Mouse (Mus musculus) testis, postnatal 10 days (tissue): ENCODE measurements around the gene Qrich1.

ENCODE experiments used
- DNase-seq: peaks from one replicate; pipeline ENCODE4 v3.0.0; 2021; ENCODE audit warnings: low spot score

The Qrich1 gene

DNA sequence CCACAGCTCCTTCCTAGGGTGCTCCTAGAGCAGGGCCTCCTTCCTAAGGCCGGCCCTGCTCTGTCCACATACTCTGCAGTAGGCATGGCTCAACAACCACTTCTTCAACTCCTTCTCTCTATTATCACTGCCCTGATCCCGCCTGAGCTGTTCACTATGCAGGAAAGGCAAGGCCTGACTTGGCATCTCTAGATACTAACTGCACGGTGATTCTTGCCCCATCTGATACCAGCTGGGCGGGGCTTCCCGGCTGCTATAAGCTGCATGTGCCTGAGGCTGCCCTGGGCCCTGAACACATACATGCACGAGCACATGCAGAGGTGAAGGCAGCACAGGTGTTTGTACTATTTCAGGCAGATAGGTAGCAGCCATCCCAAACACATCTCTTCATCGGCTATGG lies 47.5 kb downstream of the Qrich1 start:
- DNase-seq, result no peak

- no peak for DNase-seq
Measured at GRCm38 (mm10) chr9:108565881-108566814, 49.5 kb downstream of the Qrich1 start.

GRCm38 (mm10) chr9:108566815-108567776 lies 50.5 kb downstream of the Qrich1 start, which contains the start of gene Ndufaf3:
TSS of gene Ndufaf3 (minus strand) at chr9:108567434.
- DNase-seq, result peak; percentile 97

DNA sequence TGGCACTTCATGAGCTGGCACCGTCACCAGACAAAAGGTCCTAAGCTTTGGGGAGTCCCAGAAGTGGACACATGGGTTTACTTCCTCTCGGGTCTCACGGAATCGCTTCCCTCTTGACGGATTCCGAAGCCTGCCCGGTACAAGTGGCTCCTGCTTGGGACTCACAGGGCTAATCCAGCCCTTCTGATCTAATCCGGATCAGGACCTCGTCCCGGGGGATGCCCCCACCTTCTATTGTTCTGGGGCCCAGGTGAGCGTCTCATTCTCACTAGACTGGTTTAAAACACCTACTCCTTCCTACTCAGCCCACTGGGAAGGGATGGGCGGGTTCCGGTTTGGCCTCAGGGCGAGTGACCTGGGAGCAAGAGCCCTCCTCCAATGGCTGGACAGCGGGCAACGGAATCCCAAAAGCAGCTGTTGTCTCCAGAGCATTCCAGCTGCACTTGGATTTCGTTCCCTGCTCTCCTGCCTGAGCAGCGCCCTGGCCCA lies 51.4 kb downstream of the Qrich1 start:
- no peak for DNase-seq

DNA sequence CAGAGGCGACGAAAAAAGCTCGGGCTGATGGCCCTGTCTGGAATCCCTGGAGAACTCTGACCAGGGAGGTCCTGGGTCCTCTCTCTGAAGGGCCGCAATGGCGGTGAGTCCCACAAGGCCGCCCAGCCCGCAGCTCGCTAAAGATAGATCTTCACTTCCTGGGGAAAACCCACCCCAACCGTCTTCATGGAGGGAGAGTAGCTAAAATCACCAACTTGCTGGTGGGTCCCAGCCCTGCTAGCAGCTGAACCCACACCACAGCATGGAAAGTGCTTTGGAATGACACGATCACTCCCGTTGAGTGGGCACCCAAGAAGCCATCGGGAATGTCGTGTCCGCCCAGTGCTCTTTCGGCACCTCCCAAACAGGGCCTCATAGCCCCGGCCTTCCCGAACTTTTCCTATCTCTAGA lies 51.9 kb downstream of the Qrich1 start:
- no peak for DNase-seq

DNA sequence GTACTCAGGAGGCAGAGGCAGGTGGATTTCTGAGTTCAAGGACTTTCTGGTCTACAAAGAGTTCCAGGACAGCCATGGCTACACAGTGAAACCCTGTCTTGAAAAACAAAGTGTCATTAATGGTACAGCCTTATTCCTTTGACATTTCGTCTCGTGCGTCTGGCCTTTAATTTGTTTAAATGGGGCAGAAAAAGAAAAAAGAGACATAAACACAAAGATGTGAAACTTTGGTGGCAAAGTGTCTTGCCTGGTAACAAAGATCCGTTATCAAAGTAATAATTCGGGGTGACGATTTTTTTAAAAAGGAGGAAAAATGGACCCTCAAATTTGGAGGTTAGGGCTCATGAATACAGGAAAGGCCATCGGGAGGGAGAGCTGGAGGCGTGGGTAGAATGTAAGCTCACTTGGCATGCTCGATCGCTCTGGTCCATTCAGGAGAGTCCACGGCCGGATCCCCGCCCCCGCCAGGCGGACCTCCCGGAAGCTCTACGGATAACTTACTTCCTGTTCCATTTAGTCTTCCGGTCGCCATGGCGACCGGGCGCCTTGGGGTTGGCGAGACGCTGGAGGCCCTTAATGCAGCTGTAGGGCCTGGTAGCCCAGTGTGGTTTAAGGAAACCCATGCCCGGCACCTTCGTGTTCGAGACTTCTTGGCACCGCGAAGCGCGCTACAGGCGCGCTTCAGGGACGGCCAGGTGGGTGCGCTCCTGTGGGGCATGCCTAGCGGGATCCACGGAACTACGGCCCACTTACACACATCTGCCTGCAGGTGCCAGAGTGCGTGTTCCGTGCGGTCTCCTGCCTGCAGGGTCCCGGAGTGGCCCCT lies 53.0 kb downstream of the Qrich1 start, which contains the start of gene Dalrd3:
Dalrd3 (plus strand) TSS at position 506 of the 826 bp plus-strand sequence.
- DNase-seq, result peak; percentile 91

GRCm38 (mm10) chr9:108570207-108570896 lies 53.7 kb downstream of the Qrich1 start:
- peak; percentile 92 for DNase-seq

DNA sequence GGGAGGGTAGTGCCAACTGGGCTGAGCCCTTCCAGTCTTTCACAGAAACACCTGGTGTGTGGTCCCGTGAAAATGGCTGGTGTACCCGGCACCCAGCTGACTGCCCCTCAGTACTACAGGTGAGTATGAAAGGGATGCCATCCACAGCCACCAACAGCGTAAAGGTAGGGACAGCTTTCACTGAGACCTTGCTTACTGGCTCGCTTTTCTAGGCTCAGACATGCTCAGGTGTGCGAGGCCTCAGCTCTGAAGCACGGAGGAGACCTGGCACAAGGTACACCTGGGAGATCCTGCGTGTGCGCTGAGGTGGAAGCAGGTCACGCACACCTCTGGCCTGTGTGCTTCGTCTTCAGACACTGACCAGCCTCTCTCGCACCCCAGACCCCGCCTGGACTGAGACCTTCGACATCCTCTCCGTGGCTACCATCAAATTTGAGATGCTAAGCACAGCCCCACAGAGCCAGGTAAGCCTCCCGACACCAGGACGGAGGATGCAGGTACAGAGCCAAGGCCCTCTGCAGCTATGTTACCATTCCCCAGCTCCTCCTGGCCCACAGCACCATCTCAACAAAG lies 54.9 kb downstream of the Qrich1 start:
- no peak for DNase-seq

DNA sequence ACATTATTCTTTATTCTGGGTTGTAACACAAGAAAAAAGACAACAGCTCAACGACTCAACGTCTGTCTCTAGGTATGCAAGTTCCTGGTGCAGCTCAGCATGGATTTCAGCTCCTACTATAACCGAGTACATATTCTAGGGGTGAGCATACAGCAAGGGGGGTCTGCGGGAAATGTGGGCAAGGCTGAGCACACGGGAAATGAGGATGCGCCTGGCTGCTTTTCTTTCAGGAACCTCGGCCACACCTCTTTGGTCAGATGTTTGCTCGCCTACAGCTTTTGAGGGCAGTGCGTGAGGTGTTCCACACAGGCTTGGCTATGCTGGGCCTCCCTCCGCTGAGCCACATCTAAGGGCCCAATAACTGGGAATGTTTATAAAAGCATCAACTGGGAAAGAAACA lies 55.7 kb downstream of the Qrich1 start:
- no peak for DNase-seq

- DNase-seq, result peak; percentile 87
Measured at GRCm38 (mm10) chr9:108573774-108574690, 57.4 kb downstream of the Qrich1 start.

GRCm38 (mm10) chr9:108574921-108575320 lies 58.3 kb downstream of the Qrich1 start:
- DNase-seq, result peak; percentile 42

- DNase-seq, result no peak
Measured at GRCm38 (mm10) chr9:108575321-108576297, 59.0 kb downstream of the Qrich1 start.

GRCm38 (mm10) chr9:108577025-108577424 lies 60.4 kb downstream of the Qrich1 start:
- no peak for DNase-seq

DNA sequence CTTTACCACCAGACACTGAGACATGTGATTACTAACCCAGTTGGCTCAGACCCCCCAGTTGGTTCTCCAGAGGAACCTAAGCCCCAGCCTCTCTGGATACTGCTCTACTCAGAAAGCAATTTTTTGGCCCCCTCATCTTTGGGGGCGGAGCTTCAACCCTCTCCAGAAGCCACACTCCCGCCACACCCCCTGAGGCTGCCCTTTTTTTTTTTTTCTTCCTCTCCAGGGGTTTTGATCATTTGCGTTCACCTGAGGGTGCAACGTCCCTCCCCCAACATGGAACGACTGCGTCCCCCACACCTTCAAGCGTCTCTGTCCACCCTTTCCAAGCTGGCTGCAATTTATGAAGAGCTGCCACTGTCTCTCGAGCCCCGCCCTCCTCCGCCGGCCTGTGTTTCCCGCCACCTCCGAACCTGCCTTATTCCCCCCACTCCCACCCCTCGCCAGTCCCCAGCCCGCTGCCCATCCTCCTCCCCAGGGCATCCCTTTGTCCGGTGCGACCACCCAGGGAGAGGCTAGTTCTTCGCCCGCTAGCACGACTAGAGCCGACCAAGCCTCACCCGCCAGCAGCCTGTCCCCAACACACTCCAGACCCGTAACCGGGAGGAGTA lies 61.4 kb downstream of the Qrich1 start:
- peak; percentile 84 for DNase-seq

- DNase-seq, result peak; percentile 94
Measured at GRCm38 (mm10) chr9:108578545-108579343, 62.1 kb downstream of the Qrich1 start, which contains the start of gene Wdr6. TSS of gene Wdr6 (minus strand) at chr9:108578739.

- DNase-seq, result no peak
Measured at GRCm38 (mm10) chr9:108579344-108579690, 62.7 kb downstream of the Qrich1 start.
